Mouse (Mus musculus): Measurements from ENCODE around the gene Sbk2.

GRCm38 (mm10) chr7:4942673-4943072, 21.5 kb downstream of the Sbk2 start:
- no peak for TF ChIP-seq CTCF (IDR thresholded peaks at IDR 0.05; ENCODE audit: extremely low read depth, insufficient read depth, low read length)
- TF ChIP-seq POLR2A (IDR thresholded peaks at IDR 0.05; ENCODE audit: extremely low read depth, insufficient read depth, low read length): no peak
